ENCODE assay signal across 27 mouse cellular contexts in genomic region chr5:8519006-8519405, GRCm38 (mm10).
"Had no signal": no experiment of that assay in that cellular context is flagged by ENCODE, and none has a peak within 500 bp of the region (broad histone marks: within the 10 kb centered on the region; RNA-seq: fewer than 3 reads in every experiment).

No protein-coding gene starts in this region.

- H3K27ac ChIP-seq: embryonic facial prominence, embryonic 10.5 days; embryonic facial prominence, embryonic 12.5 days; embryonic facial prominence, embryonic 13.5 days; embryonic facial prominence, embryonic 15.5 days; forebrain, embryonic 10.5 days; forebrain, embryonic 12.5 days; forebrain, embryonic 13.5 days; forebrain, embryonic 15.5 days; gastrocnemius, adult 2 months; heart, adult 2 months; heart, embryonic 10.5 days had no signal

- H3K4me3 ChIP-seq: embryonic facial prominence, embryonic 10.5 days; embryonic facial prominence, embryonic 12.5 days; embryonic facial prominence, embryonic 13.5 days; embryonic facial prominence, embryonic 15.5 days; erythroblast, embryonic 14.5 days; forebrain, embryonic 10.5 days; forebrain, embryonic 12.5 days; forebrain, embryonic 13.5 days; forebrain, embryonic 15.5 days; gastrocnemius, adult 2 months; heart, adult 2 months; heart, embryonic 10.5 days; heart, embryonic 12.5 days had no signal

- H3K9me3 ChIP-seq: embryonic facial prominence, embryonic 10.5 days; embryonic facial prominence, embryonic 12.5 days; embryonic facial prominence, embryonic 13.5 days; embryonic facial prominence, embryonic 15.5 days; forebrain, embryonic 10.5 days; forebrain, embryonic 12.5 days; forebrain, embryonic 13.5 days; forebrain, embryonic 15.5 days; heart, embryonic 10.5 days; heart, embryonic 12.5 days had no signal

- H3K36me3 ChIP-seq: embryonic facial prominence, embryonic 10.5 days; embryonic facial prominence, embryonic 12.5 days; embryonic facial prominence, embryonic 13.5 days; embryonic facial prominence, embryonic 15.5 days; forebrain, embryonic 10.5 days; forebrain, embryonic 12.5 days; forebrain, embryonic 15.5 days; heart, embryonic 10.5 days; heart, embryonic 12.5 days had no signal

- H3K9ac ChIP-seq: embryonic facial prominence, embryonic 12.5 days; embryonic facial prominence, embryonic 13.5 days; embryonic facial prominence, embryonic 15.5 days; forebrain, embryonic 12.5 days; forebrain, embryonic 13.5 days; forebrain, embryonic 15.5 days; forebrain, postnatal 0 days; heart, embryonic 12.5 days had no signal

- H3K4me1 ChIP-seq: embryonic facial prominence, embryonic 10.5 days; embryonic facial prominence, embryonic 12.5 days; embryonic facial prominence, embryonic 13.5 days; embryonic facial prominence, embryonic 15.5 days; forebrain, embryonic 10.5 days; forebrain, embryonic 12.5 days; forebrain, embryonic 13.5 days; forebrain, embryonic 15.5 days; heart, embryonic 10.5 days; heart, embryonic 12.5 days had no signal

- DNase-seq: cerebellum, postnatal 10 days; cerebellum, postnatal 14 days; cerebellum, postnatal 25 days; cerebellum, postnatal 36 days; embryo, embryonic 11 days; forebrain, postnatal 0 days; gastrocnemius, adult 2 months; gastrocnemius, postnatal 10 days; gastrocnemius, postnatal 14 days; gastrocnemius, postnatal 25 days; gastrocnemius, postnatal 36 days; heart, adult 11 months; heart, adult 18-20 months; heart, adult 2 months had no signal

- ATAC-seq: forebrain, embryonic 13.5 days; forebrain, embryonic 14.5 days; forebrain, embryonic 15.5 days; forebrain, embryonic 16.5 days; forebrain, postnatal 0 days had no signal
